Mouse (Mus musculus): ENCODE measurements around the gene Ankrd55.

- TF ChIP-seq CTCF (conservative IDR thresholded peaks at IDR 0.05; ENCODE audit: low read length) (no peak), POU5F1 (IDR thresholded peaks at IDR 0.05; ENCODE audit: borderline replicate concordance, low read length) (no peak)
Observed at GRCm38 (mm10) chr13:112378782-112379305, 90.6 kb downstream of the Ankrd55 start.

Data from E14TG2a.4 (cell line).